Mouse (Mus musculus) liver, embryonic 13.5 days (tissue): ENCODE measurements at regions not wholly inside any gene's neighbourhood (a gene's known extent, or its start where the extent isn't known, plus 50 kb on each side); places are given as distances from the start of the nearest gene placed in this dataset.
A peak's percentile ranks its signal among the peaks of the same experiment; 100 is the strongest.
"Not testable (repeated sequence)": the region's sequence is repeated elsewhere in the genome, so short reads cannot be mapped to it uniquely, and the experiment has no call there.

Experiments
- ATAC-seq: fragments of 200-750 bp; cut with Nextera tagmentation; 2 replicates; pipeline ENCODE4 v1.8.0; 2017; ENCODE audit warnings: low read depth, mild to moderate bottlenecking, moderate number of reproducible peaks, moderate library complexity
- DNase-seq: peaks from one replicate; pipeline ENCODE4 v3.0.0; 2022
- H3K27ac ChIP-seq: fragments of 300-500 bp; sonication (generic); 2 replicates; pipeline ENCODE4 v1.5.1; 2015; ENCODE audit warnings: moderate library complexity, mild to moderate bottlenecking, inconsistent platforms
- H3K27me3 ChIP-seq: fragments of 300-500 bp; sonication (generic); 2 replicates; pipeline ENCODE4 v1.6.1; 2015; ENCODE audit warnings: mild to moderate bottlenecking, inconsistent platforms
- H3K36me3 ChIP-seq: fragments of 300-500 bp; sonication (generic); 2 replicates; pipeline ENCODE4 v1.6.1; 2015; ENCODE audit warnings: mild to moderate bottlenecking, inconsistent platforms
- H3K4me1 ChIP-seq: fragments of 300-500 bp; sonication (generic); replicated peaks from 2 replicates; pipeline ENCODE4 v1.6.1; 2015; ENCODE audit warnings: inconsistent platforms
- H3K4me2 ChIP-seq: fragments of 300-500 bp; sonication (generic); 2 replicates; pipeline ENCODE4 v1.6.1; 2015; ENCODE audit warnings: inconsistent platforms, mild to moderate bottlenecking, moderate library complexity
- H3K4me3 ChIP-seq: fragments of 300-500 bp; sonication (generic); replicated peaks from 2 replicates; pipeline ENCODE4 v1.5.1; 2015; ENCODE audit warnings: mild to moderate bottlenecking, inconsistent platforms
- H3K9ac ChIP-seq: fragments of 300-500 bp; sonication (generic); 2 replicates; pipeline ENCODE4 v1.6.1; 2015; ENCODE audit warnings: mild to moderate bottlenecking, inconsistent platforms
- H3K9me3 ChIP-seq: fragments of 300-500 bp; sonication (generic); replicated peaks from 2 replicates; pipeline ENCODE4 v1.6.1; 2016; ENCODE audit warnings: inconsistent platforms
- WGBS: fragments of 180-500 bp; shearing (Covaris S2); methylation state at CpG from one replicate; pipeline ENCODE4 v1.1.7; 2015; ENCODE audit not compliant: insufficient replicate concordance; 5-methylcytosine and 5-hydroxymethylcytosine counted together

DNA sequence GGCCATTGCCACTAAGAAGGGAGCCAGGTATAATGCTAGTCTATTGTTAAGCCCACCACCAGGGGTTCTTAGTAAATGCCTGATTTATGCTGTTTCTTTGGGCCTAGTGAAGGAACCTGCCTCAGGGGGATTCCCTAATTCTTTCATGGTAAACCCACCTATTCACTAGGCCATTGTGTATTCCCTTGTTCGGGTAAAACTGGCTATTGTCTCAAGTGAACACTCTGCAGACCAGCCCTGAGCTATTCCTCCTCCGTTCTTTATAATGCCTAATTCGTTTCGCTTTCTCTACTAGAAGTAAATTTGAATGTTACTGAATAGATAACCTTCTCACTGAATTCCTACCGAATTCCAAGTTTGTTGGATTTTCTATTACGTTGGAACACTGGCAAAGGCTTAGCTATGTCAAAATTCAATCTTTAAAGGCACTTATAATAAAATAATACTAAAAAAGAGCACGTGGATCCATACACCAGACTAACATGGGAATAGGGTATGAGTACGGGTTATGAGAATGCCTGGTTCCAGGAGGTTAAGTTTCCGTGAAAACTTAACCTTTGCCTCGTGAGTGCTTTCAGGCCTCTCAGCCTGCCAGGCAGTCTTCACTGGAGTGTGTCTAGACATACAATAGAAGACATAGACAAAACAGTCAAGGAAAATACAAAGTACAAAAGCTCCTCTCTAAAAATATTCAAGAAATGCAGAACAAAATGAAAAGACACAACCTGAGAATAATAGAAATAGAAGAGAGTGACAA lies 536.8 kb upstream of the Cntn5 start:
- WGBS, result 55% methylated on average over 10 of the region's 10 CpGs
- not testable (repeated sequence) for ATAC-seq, DNase-seq, H3K27ac ChIP-seq, H3K4me2 ChIP-seq, H3K4me1 ChIP-seq, H3K9ac ChIP-seq, H3K36me3 ChIP-seq, H3K27me3 ChIP-seq, H3K4me3 ChIP-seq, H3K9me3 ChIP-seq

GRCm38 (mm10) chr9:11436443-11437167 lies 532.0 kb upstream of the Cntn5 start:
- no peak for ATAC-seq
- DNase-seq, result no peak
- no peaks in the 10 kb centered on the region for H3K4me1 ChIP-seq
- no peaks in the 10 kb centered on the region for H3K36me3 ChIP-seq
- H3K4me3 ChIP-seq, result no peak overlapping the region
- no peaks in the 10 kb centered on the region for H3K27me3 ChIP-seq
- no peak overlapping the region for H3K27ac ChIP-seq
- H3K9me3 ChIP-seq, result no peaks in the 10 kb centered on the region
- H3K4me2 ChIP-seq, result no peak overlapping the region
- H3K9ac ChIP-seq, result no peak overlapping the region
- WGBS, result 46% methylated on average over 1 of the region's 1 CpGs

DNA sequence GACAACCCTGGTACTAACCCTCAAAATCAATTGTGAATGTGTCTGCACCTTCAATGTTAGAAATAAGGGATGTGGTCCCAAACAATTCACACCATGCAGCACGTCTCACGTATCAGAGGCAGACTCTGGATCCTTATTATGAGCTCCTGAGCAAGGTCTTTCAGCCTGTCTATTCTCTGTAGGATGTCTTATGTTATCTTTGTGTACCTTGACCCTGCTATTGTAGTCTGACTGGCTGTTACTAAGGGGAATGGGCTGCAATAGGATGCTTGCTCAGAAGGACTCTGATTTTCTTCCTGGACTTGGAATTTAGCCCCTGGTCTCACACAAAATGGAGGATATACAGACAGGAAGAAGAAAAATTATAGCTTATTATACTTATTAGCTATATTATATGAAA lies 531.4 kb upstream of the Cntn5 start:
- no peaks in the 10 kb centered on the region for H3K27me3 ChIP-seq
- ATAC-seq, result no peak

GRCm38 (mm10) chr9:11435019-11435418 lies 530.4 kb upstream of the Cntn5 start:
- Histone ChIP-seq H3K27ac (no peak overlapping the region), H3K36me3 (no peaks in the 10 kb centered on the region), H3K9me3 (no peaks in the 10 kb centered on the region), H3K4me1 (no peaks in the 10 kb centered on the region), H3K27me3 (no peaks in the 10 kb centered on the region), H3K9ac (no peak overlapping the region), H3K4me2 (no peak overlapping the region), H3K4me3 (no peak overlapping the region)
- DNase-seq, result no peak
- 11% methylated on average over 2 of the region's 2 CpGs for WGBS
- no peak for ATAC-seq

More for the DNA sequence above, 531.4 kb upstream of the Cntn5 start:
- H3K9me3 ChIP-seq, result no peaks in the 10 kb centered on the region
- no peaks in the 10 kb centered on the region for H3K36me3 ChIP-seq
- no peak overlapping the region for H3K27ac ChIP-seq
- no peak overlapping the region for H3K9ac ChIP-seq
- no peak for DNase-seq
- no peak overlapping the region for H3K4me3 ChIP-seq
- no peaks in the 10 kb centered on the region for H3K4me1 ChIP-seq
- 60% methylated on average over 2 of the region's 2 CpGs for WGBS
- no peak overlapping the region for H3K4me2 ChIP-seq

- 65% methylated on average over 3 of the region's 3 CpGs for WGBS
- Histone ChIP-seq H3K4me3 (no peak overlapping the region), H3K9ac (no peak overlapping the region), H3K27ac (no peak overlapping the region), H3K4me1 (no peaks in the 10 kb centered on the region), H3K36me3 (no peaks in the 10 kb centered on the region), H3K4me2 (no peak overlapping the region), H3K27me3 (no peaks in the 10 kb centered on the region), H3K9me3 (no peaks in the 10 kb centered on the region)
- no peak for DNase-seq
- no peak for ATAC-seq
Observed at GRCm38 (mm10) chr9:11426473-11426872, 521.9 kb upstream of the Cntn5 start.

DNA sequence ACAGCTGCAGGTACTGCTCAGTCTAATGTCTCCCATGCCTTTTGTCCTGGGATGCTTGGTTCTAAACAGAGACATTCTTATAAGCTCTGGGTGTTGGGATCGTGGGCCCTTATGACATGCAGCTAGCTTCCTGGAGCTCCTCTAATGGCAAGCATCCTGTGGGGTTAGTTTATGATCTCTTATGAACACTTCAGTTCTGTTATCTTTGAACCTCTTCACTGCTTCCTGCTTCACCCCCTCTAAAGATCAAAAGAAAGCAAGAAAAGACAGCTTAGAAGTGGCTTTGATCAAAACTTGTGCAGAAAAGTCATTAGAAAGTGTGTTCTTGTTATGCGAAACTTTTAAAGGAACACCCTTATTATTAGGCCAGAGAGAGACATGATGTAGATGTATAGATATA lies 492.3 kb upstream of the Cntn5 start:
- no peak overlapping the region for H3K27ac ChIP-seq
- no peak overlapping the region for H3K4me2 ChIP-seq
- H3K4me1 ChIP-seq, result no peaks in the 10 kb centered on the region
- H3K9ac ChIP-seq, result no peak overlapping the region
- H3K36me3 ChIP-seq, result no peaks in the 10 kb centered on the region
- no peak overlapping the region for H3K4me3 ChIP-seq
- H3K27me3 ChIP-seq, result no peaks in the 10 kb centered on the region
- no peak for DNase-seq
- WGBS, result 65% methylated on average over 2 of the region's 2 CpGs
- H3K9me3 ChIP-seq, result no peaks in the 10 kb centered on the region
- no peak for ATAC-seq

DNA sequence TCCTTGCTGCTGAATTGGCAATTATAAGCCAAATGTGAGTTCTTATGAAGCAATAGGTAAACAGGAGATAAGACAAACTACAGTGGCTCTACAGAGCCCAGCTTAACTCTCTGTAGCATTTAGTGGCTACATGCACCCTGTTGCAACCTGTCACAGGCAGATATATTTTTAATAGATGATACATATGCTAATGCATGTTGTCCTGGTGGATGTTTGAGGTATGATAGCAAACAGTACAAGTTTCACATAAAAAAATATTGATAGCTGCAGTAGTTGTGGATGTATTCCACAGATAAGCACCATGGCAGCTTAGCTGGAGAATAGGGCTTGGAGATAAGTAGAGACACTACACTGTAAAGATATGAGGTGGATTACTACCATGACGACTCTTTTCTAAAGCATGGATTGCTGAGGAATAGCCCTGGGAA lies 477.1 kb upstream of the Cntn5 start:
- WGBS, result 53% methylated on average over 1 of the region's 1 CpGs
- ATAC-seq, result peak; percentile 34; the same call in 1 of the 2 replicates

DNA sequence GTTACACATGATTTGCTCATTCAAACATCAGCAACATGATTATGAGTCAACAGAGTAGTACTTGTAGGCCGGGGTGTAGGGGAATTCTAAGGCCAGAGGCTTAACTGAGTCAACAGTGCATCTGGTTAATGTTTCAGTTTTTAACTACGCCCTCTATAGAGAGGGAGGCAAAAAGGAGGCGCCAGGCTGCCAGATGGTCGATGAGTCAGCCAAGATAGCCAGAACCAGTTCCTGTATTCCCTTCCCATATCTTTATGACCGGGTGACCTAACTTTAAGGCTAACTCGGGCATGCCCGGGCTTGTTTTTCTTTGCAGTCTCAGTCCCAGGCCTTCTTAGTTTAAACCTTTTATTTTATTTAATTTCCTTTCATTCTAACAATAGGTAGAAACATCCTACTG lies 476.0 kb upstream of the Cntn5 start:
- H3K4me3 ChIP-seq, result no peak overlapping the region
- DNase-seq (no peak), ATAC-seq (no peak)
- H3K9ac ChIP-seq, result no peak overlapping the region
- H3K27ac ChIP-seq, result no peak overlapping the region
- no peaks in the 10 kb centered on the region for H3K36me3 ChIP-seq
- H3K4me2 ChIP-seq, result no peak overlapping the region
- 49% methylated on average over 7 of the region's 7 CpGs for WGBS
- no peaks in the 10 kb centered on the region for H3K27me3 ChIP-seq
- H3K9me3 ChIP-seq, result no peaks in the 10 kb centered on the region
- H3K4me1 ChIP-seq, result no peaks in the 10 kb centered on the region

More for the DNA sequence above, 477.1 kb upstream of the Cntn5 start:
- Histone ChIP-seq H3K9me3 (no peaks in the 10 kb centered on the region), H3K4me2 (no peak overlapping the region), H3K27ac (no peak overlapping the region), H3K4me1 (no peaks in the 10 kb centered on the region), H3K27me3 (no peaks in the 10 kb centered on the region), H3K9ac (no peak overlapping the region), H3K36me3 (no peaks in the 10 kb centered on the region), H3K4me3 (no peak overlapping the region)
- no peak for DNase-seq

DNA sequence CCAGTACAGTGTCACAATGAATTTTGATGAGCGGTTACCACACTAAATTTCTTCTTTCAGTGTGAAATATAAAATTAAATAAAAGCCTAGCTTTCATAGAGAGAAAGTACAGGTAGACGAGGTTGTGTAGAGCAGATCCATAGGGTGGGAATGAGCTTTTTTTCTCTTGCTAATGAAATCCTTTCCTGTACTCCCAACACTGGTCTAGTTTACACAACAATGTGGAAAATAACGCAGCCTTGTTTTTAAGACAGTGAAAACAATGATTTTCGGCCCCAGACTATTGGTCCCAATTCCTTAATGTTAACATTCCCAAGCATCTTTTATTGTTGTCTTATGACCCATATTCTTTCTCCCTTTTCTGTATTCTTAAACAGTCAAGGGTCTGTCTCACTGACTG lies 473.5 kb upstream of the Cntn5 start:
- no peaks in the 10 kb centered on the region for H3K27me3 ChIP-seq
- no peak overlapping the region for H3K4me2 ChIP-seq
- no peaks in the 10 kb centered on the region for H3K4me1 ChIP-seq
- H3K4me3 ChIP-seq, result no peak overlapping the region
- H3K27ac ChIP-seq, result no peak overlapping the region
- H3K9me3 ChIP-seq, result no peaks in the 10 kb centered on the region
- no peak for DNase-seq
- no peak overlapping the region for H3K9ac ChIP-seq
- no peaks in the 10 kb centered on the region for H3K36me3 ChIP-seq
- no peak for ATAC-seq
- 63% methylated on average over 4 of the region's 4 CpGs for WGBS

- Histone ChIP-seq H3K9ac (no peak overlapping the region), H3K9me3 (no peaks in the 10 kb centered on the region), H3K36me3 (no peaks in the 10 kb centered on the region), H3K4me2 (no peak overlapping the region), H3K27ac (no peak overlapping the region), H3K4me3 (no peak overlapping the region), H3K4me1 (no peaks in the 10 kb centered on the region), H3K27me3 (no peaks in the 10 kb centered on the region)
- no peak for ATAC-seq
- WGBS, result 50% methylated on average over 4 of the region's 4 CpGs
- DNase-seq, result no peak
Observed at GRCm38 (mm10) chr9:11377586-11377985, 473.0 kb upstream of the Cntn5 start.

- Histone ChIP-seq H3K36me3 (no peaks in the 10 kb centered on the region), H3K4me2 (no peak overlapping the region), H3K27me3 (no peaks in the 10 kb centered on the region), H3K4me3 (no peak overlapping the region), H3K4me1 (no peaks in the 10 kb centered on the region), H3K9me3 (no peaks in the 10 kb centered on the region), H3K27ac (no peak overlapping the region), H3K9ac (no peak overlapping the region)
- DNase-seq, result no peak
- no peak for ATAC-seq
- WGBS, result 71% methylated on average over 2 of the region's 2 CpGs
Observed at GRCm38 (mm10) chr9:11373294-11373903, 468.8 kb upstream of the Cntn5 start.
